Mouse (Mus musculus): ENCODE results near the gene Gli3.

GRCm38 (mm10) chr13:15468421-15468820 lies 5.4 kb downstream of the Gli3 start:
- TF ChIP-seq CTCF (IDR thresholded peaks at IDR 0.05; ENCODE audit: control insufficient read depth, insufficient read depth, low read length) (no peak), POLR2A (IDR thresholded peaks at IDR 0.05; ENCODE audit: borderline replicate concordance, control insufficient read depth, low read depth, low read length) (no peak)
